Mouse (Mus musculus) left cerebral cortex, postnatal 25 days (tissue): ENCODE measurements around the gene Atoh7. TPM values are rescaled to one million over a fixed set of nuclear protein-coding genes. Genes with fewer than 3 reads are reported as not detected.

ENCODE experiments used
- DNase-seq, 2 experiments: peaks; one replicate each; pipeline ENCODE4 v3.0.0; 2022; ENCODE audit warnings: low spot score in 2 of 2, mixed read lengths in 1 of 2
- intact Hi-C: fragments of 180-260 bp; cut with DNase I; formaldehyde crosslinking; loops from one replicate; pipeline ENCODE4 v1.15.1; 2025
- total RNA-seq, 2 experiments: library from RNA; stranded (reverse); gene quantifications; 2 replicates each; pipeline ENCODE4 v1.2.3; 2021

The Atoh7 gene
- total RNA-seq, 2 experiments from 2014 or later, result 2.9 to 4.1 TPM

GRCm38 (mm10) chr10:63092616-63093550 is 6.6 kb upstream of the Atoh7 start:
- no peak for DNase-seq
- intact Hi-C loops, result no loop called here

GRCm38 (mm10) chr10:63096757-63097156 is 2.7 kb upstream of the Atoh7 start:
- intact Hi-C loops, result no loop called here

GRCm38 (mm10) chr10:63098191-63098590 is 1.3 kb upstream of the Atoh7 start:
- intact Hi-C loops, result no loop called here
- no peak for DNase-seq

More at GRCm38 (mm10) chr10:63096757-63097156, 2.7 kb upstream of the Atoh7 start:
- DNase-seq, result no peak

- intact Hi-C loops, result no loop called here
Observed at GRCm38 (mm10) chr10:63099941-63100562, 601 bp downstream of the Atoh7 start.

GRCm38 (mm10) chr10:63100657-63101056 is 1.2 kb downstream of the Atoh7 start:
- no peak for DNase-seq
- intact Hi-C loops, result no loop called here

More at GRCm38 (mm10) chr10:63099941-63100562, 601 bp downstream of the Atoh7 start:
- peak; percentile 75 to 81 for DNase-seq

GRCm38 (mm10) chr10:63113027-63113604 is 13.7 kb downstream of the Atoh7 start:
- no peak for DNase-seq
- intact Hi-C loops, result loop anchor here (10.0 kb wide), 1 partner anchor 88 kb away; the partner anchor contains the start of genes Hnrnph3 and Pbld2

GRCm38 (mm10) chr10:63113716-63114360 is 14.4 kb downstream of the Atoh7 start:
- DNase-seq, result no peak
- intact Hi-C loops, result loop anchor here (10.0 kb wide), 1 partner anchor 89 kb away; the partner anchor contains the start of genes Hnrnph3 and Pbld2

GRCm38 (mm10) chr10:63115881-63116280 is 16.4 kb downstream of the Atoh7 start:
- intact Hi-C loops, result loop anchor here (10.0 kb wide), 1 partner anchor 91 kb away; the partner anchor contains the start of genes Hnrnph3 and Pbld2

GRCm38 (mm10) chr10:63116376-63116775 is 16.9 kb downstream of the Atoh7 start:
- no peak for DNase-seq
- intact Hi-C loops, result loop anchor here (10.0 kb wide), 1 partner anchor 92 kb away; the partner anchor contains the start of genes Hnrnph3 and Pbld2

More at GRCm38 (mm10) chr10:63115881-63116280, 16.4 kb downstream of the Atoh7 start:
- no peak for DNase-seq

- intact Hi-C loops, result loop anchor here (10.0 kb wide), 1 partner anchor 93 kb away; the partner anchor contains the start of genes Hnrnph3 and Pbld2
- DNase-seq, result no peak
Observed at GRCm38 (mm10) chr10:63117583-63117982, 18.1 kb downstream of the Atoh7 start.

GRCm38 (mm10) chr10:63119916-63120315 is 20.5 kb downstream of the Atoh7 start:
- intact Hi-C loops, result loop anchor here (10.0 kb wide), 1 partner anchor 95 kb away; the partner anchor contains the start of genes Hnrnph3 and Pbld2
- DNase-seq, result no peak

- DNase-seq, result no peak
- intact Hi-C loops, result no loop called here
Observed at GRCm38 (mm10) chr10:63121961-63122360, 22.5 kb downstream of the Atoh7 start.

GRCm38 (mm10) chr10:63122516-63122915 is 23.1 kb downstream of the Atoh7 start:
- intact Hi-C loops, result no loop called here
- DNase-seq, result peak; percentile 18 to 69

- DNase-seq, result no peak
- intact Hi-C loops, result no loop called here
Observed at GRCm38 (mm10) chr10:63123141-63123540, 23.7 kb downstream of the Atoh7 start.

GRCm38 (mm10) chr10:63124016-63124415 is 24.6 kb downstream of the Atoh7 start:
- intact Hi-C loops, result no loop called here
- no peak for DNase-seq

- intact Hi-C loops, result no loop called here
- DNase-seq, result no peak
Observed at GRCm38 (mm10) chr10:63125343-63125742, 25.9 kb downstream of the Atoh7 start.

- intact Hi-C loops, result no loop called here
- no peak for DNase-seq
Observed at GRCm38 (mm10) chr10:63126116-63126515, 26.7 kb downstream of the Atoh7 start.

- no peak for DNase-seq
Observed at GRCm38 (mm10) chr10:63127156-63127555, 27.7 kb downstream of the Atoh7 start.

GRCm38 (mm10) chr10:63128256-63128655 is 28.8 kb downstream of the Atoh7 start:
- peak in 1 of 2 experiments; percentile 85 for DNase-seq
- intact Hi-C loops, result no loop called here

More at GRCm38 (mm10) chr10:63127156-63127555, 27.7 kb downstream of the Atoh7 start:
- intact Hi-C loops, result no loop called here
